Mouse (Mus musculus): ENCODE measurements at regions not wholly inside any gene's neighbourhood (a gene's known extent, or its start where the extent isn't known, plus 50 kb on each side); places are given as distances from the start of the nearest gene placed in this dataset.
A peak's percentile ranks its signal among the peaks of the same experiment; 100 is the strongest.

DNA sequence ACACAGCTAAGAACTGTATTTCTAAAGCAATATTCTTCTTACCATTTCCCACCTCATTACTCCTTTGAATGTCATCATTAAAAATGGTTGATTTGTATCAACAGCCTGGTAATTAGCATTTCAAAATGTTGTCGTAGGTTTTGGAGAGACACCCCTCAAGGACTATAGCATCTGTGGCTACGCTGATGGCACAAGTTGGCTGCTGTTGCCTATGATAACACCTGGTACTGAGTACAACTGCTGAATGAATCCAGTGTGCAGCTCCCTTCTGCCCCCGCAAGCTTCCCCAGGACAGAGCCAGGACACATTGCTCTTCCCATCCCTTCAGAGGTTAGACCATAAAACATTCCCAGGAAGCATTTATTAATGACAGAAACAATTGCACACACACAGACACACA, 68.7 kb upstream of the Mycn start:
- DNase-seq (ENCODE audit: low read depth, low spot score), result no peak
- no peaks in the 10 kb centered on the region for H3K9me3 ChIP-seq (replicated peaks; ENCODE audit: insufficient read depth, low read length)
- H3K36me3 ChIP-seq (ENCODE audit: control insufficient read depth in 1 of 2, insufficient read depth in 2 of 2, low read length in 2 of 2), result no peaks in the 10 kb centered on the region
- H3K27ac ChIP-seq (ENCODE audit: control insufficient read depth, low read depth, low read length), result no peak overlapping the region
- H3K9ac ChIP-seq (ENCODE audit: control insufficient read depth, low read depth, low read length, poor library complexity, severe bottlenecking), result no peak overlapping the region
- TF ChIP-seq TBP (IDR thresholded peaks at IDR 0.05; ENCODE audit: low read depth, low read length), result no peak
- no peak for TF ChIP-seq CHD1 (IDR thresholded peaks at IDR 0.05; ENCODE audit: low read depth, low read length)
- TF ChIP-seq NRF1 (IDR thresholded peaks at IDR 0.05; ENCODE audit: insufficient read depth, low read depth, low read length, poor library complexity, severe bottlenecking), result no peak
- TF ChIP-seq SIN3A (IDR thresholded peaks at IDR 0.05; ENCODE audit: low read length), result no peak
- no peak for TF ChIP-seq HCFC1 (IDR thresholded peaks at IDR 0.05; ENCODE audit: low read depth, low read length)
- TF ChIP-seq USF1 (IDR thresholded peaks at IDR 0.05; ENCODE audit: low read depth, low read length), result no peak
- TF ChIP-seq MEF2A (IDR thresholded peaks at IDR 0.05; ENCODE audit: extremely low read depth, insufficient replicate concordance, low read depth, low read length, poor library complexity, severe bottlenecking), result no peak
- no peak for TF ChIP-seq CTCF (IDR thresholded peaks at IDR 0.05 in 2 of 3, conservative IDR thresholded peaks at IDR 0.05 in 1 of 3; ENCODE audit: control insufficient read depth in 1 of 3, insufficient read depth in 1 of 3, low read depth in 2 of 3, low read length in 3 of 3, poor library complexity in 1 of 3, severe bottlenecking in 1 of 3)
- no peak for TF ChIP-seq ZC3H11A (IDR thresholded peaks at IDR 0.05; ENCODE audit: low read depth, low read length)
- no peak for TF ChIP-seq TCF12 (IDR thresholded peaks at IDR 0.05; ENCODE audit: low read depth, low read length)
- TF ChIP-seq RCOR1 (IDR thresholded peaks at IDR 0.05; ENCODE audit: low read depth, low read length), result no peak
- no peak for TF ChIP-seq RAD21 (IDR thresholded peaks at IDR 0.05; ENCODE audit: low read depth, low read length)
- TF ChIP-seq GABPA (IDR thresholded peaks at IDR 0.05; ENCODE audit: low read depth, low read length), result no peak
- TF ChIP-seq NELFE (IDR thresholded peaks at IDR 0.05; ENCODE audit: low read depth, low read length), result no peak
- TF ChIP-seq ETS1 (IDR thresholded peaks at IDR 0.05; ENCODE audit: low read depth, low read length), result no peak
- TF ChIP-seq JUND (IDR thresholded peaks at IDR 0.05; ENCODE audit: low read depth, low read length), result no peak
- TF ChIP-seq E2F4 (IDR thresholded peaks at IDR 0.05; ENCODE audit: borderline replicate concordance, low read depth, low read length), result no peak
- TF ChIP-seq ZMIZ1 (IDR thresholded peaks at IDR 0.05; ENCODE audit: low read depth, low read length), result no peak
- TF ChIP-seq MAFK (IDR thresholded peaks at IDR 0.05; ENCODE audit: borderline replicate concordance, low read depth, low read length), result no peak
- no peak for TF ChIP-seq TAL1 (IDR thresholded peaks at IDR 0.05; ENCODE audit: low read length)
- H3K4me1 ChIP-seq (ENCODE audit: control insufficient read depth in 1 of 2, insufficient read depth in 2 of 2, low read length in 2 of 2), result no peaks in the 10 kb centered on the region
- H3K27me3 ChIP-seq (ENCODE audit: control insufficient read depth in 1 of 2, insufficient read depth in 2 of 2, low read length in 2 of 2), result no peaks in the 10 kb centered on the region
- no peak overlapping the region for H3K4me3 ChIP-seq (ENCODE audit: control insufficient read depth in 1 of 2, insufficient read depth in 1 of 2, low read depth in 2 of 2, low read length in 2 of 2)
- H3K79me2 ChIP-seq (ENCODE audit: control insufficient read depth, insufficient read depth, low read length, poor library complexity), result no peaks in the 10 kb centered on the region

DNA sequence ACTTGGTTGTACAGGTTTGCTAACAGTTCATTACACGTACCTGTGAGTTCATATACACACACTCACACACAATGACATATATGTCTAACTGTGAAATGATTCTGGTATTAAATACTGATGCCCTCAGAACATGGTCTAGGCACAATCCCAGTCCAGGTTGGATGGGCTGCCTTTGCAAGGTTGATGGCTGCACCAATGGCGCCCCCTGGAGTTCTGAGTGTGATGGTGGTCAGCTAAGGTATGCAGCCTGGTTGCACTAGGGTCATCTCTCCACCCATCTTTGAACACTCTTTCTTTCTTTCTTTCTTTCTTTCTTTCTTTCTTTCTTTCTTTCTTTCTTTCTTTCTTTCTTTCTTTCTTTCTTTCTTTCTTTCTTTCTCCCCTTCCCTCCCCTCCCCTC, 67.8 kb upstream of the Mycn start:
- TF ChIP-seq SIN3A (IDR thresholded peaks at IDR 0.05; ENCODE audit: low read length) (no peak), ZC3H11A (IDR thresholded peaks at IDR 0.05; ENCODE audit: low read depth, low read length) (0 out of 2 replicates have a peak, but pooled peaks have one; percentile 23), CTCF (IDR thresholded peaks at IDR 0.05 in 2 of 3, conservative IDR thresholded peaks at IDR 0.05 in 1 of 3; ENCODE audit: control insufficient read depth in 1 of 3, insufficient read depth in 1 of 3, low read depth in 2 of 3, low read length in 3 of 3, poor library complexity in 1 of 3, severe bottlenecking in 1 of 3) (peak; percentile 22 to 48 (median 39); a peak in 4 of 6 replicates), RAD21 (IDR thresholded peaks at IDR 0.05; ENCODE audit: low read depth, low read length) (peak; percentile 34), SMC3 (IDR thresholded peaks at IDR 0.05; ENCODE audit: low read depth, low read length) (peak; percentile 44)
- Histone ChIP-seq H3K4me3 (ENCODE audit: control insufficient read depth in 1 of 2, insufficient read depth in 1 of 2, low read depth in 2 of 2, low read length in 2 of 2) (no peak overlapping the region), H3K27me3 (ENCODE audit: control insufficient read depth in 1 of 2, insufficient read depth in 2 of 2, low read length in 2 of 2) (no peaks in the 10 kb centered on the region), H3K27ac (ENCODE audit: control insufficient read depth, low read depth, low read length) (no peak overlapping the region), H3K36me3 (ENCODE audit: control insufficient read depth in 1 of 2, insufficient read depth in 2 of 2, low read length in 2 of 2) (no peaks in the 10 kb centered on the region), H3K9me3 (replicated peaks; ENCODE audit: insufficient read depth, low read length) (no peaks in the 10 kb centered on the region), H3K79me2 (ENCODE audit: control insufficient read depth, insufficient read depth, low read length, poor library complexity) (no peaks in the 10 kb centered on the region), H3K4me1 (ENCODE audit: control insufficient read depth in 1 of 2, insufficient read depth in 2 of 2, low read length in 2 of 2) (no peaks in the 10 kb centered on the region), H3K9ac (ENCODE audit: control insufficient read depth, low read depth, low read length, poor library complexity, severe bottlenecking) (no peak overlapping the region)
- peak; percentile 5 for DNase-seq (ENCODE audit: low read depth, low spot score)

Data from MEL (cell line).